Mouse (Mus musculus) embryonic facial prominence, embryonic 10.5 days (tissue): ENCODE measurements around the gene Lonp1. TPM values are rescaled to one million over a fixed set of nuclear protein-coding genes. Genes with fewer than 3 reads are reported as not detected.

Experiments
- DNase-seq: peaks from one replicate; pipeline ENCODE4 v3.0.0-alpha.2; 2017; ENCODE audit warnings: low spot score
- H3K27ac ChIP-seq: fragments of 300-500 bp; sonication (generic); replicated peaks from 2 replicates; pipeline ENCODE4 v1.5.1; 2016; ENCODE audit warnings: mild to moderate bottlenecking
- H3K27me3 ChIP-seq: fragments of 300-500 bp; sonication (generic); replicated peaks from 2 replicates; pipeline ENCODE4 v1.6.1; 2016; ENCODE audit warnings: low read depth, mild to moderate bottlenecking; ENCODE audit not compliant: poor library complexity, severe bottlenecking
- H3K36me3 ChIP-seq: fragments of 300-500 bp; sonication (generic); replicated peaks from 2 replicates; pipeline ENCODE4 v1.6.1; 2016; ENCODE audit warnings: mild to moderate bottlenecking, moderate library complexity
- H3K4me1 ChIP-seq: fragments of 300-500 bp; sonication (generic); 2 replicates; pipeline ENCODE4 v1.6.1; 2016
- H3K4me3 ChIP-seq: fragments of 300-500 bp; sonication (generic); 2 replicates; pipeline ENCODE4 v1.5.1; 2016; ENCODE audit warnings: mild to moderate bottlenecking, moderate library complexity
- H3K9me3 ChIP-seq: fragments of 300-500 bp; sonication (generic); 2 replicates; pipeline ENCODE4 v1.6.1; 2016; ENCODE audit warnings: mild to moderate bottlenecking
- WGBS: fragments of 180-500 bp; shearing (Covaris S2); methylation state at CpG from one replicate; pipeline ENCODE4 v1.1.7; 2016; 5-methylcytosine and 5-hydroxymethylcytosine counted together
- polyA plus RNA-seq: library from polyadenylated mRNA; unstranded; fragments of >200 nt; fragmentation: Nextera tagmentation; extraction: Ambion mirVana; gene quantifications from 2 replicates; pipeline ENCODE4 v1.2.1, GENCODE M21; 2016

Lonp1 gene
- 56.5 and 59.0 TPM in 2 replicates for polyA plus RNA-seq

- Histone ChIP-seq H3K27ac (peak within 1 kb of the TSS; percentile 91), H3K27me3 (no peaks in the 10 kb centered on the region)
These were observed at the start of gene Lonp1 for GRCm38 (mm10) chr17:56626754-56627470. Lonp1 (minus strand) TSS chr17:56626887.

GRCm38 (mm10) chr17:56673647-56674416, 47.1 kb upstream of the Lonp1 start:
- WGBS: 2% methylated on average over 37 of the region's 37 CpGs
- DNase-seq: no peak
- H3K9me3 ChIP-seq: no peaks in the 10 kb centered on the region

More at GRCm38 (mm10) chr17:56626754-56627470, at the start of gene Lonp1:
- H3K4me3 ChIP-seq: peak within 1 kb of the TSS; percentile 99
- peaks cover 36% of the 10 kb centered on the region for H3K36me3 ChIP-seq
- H3K9me3 ChIP-seq: no peaks in the 10 kb centered on the region
- WGBS: under 1% methylated on average over 51 of the region's 51 CpGs
- peaks cover 31% of the 10 kb centered on the region for H3K4me1 ChIP-seq
- DNase-seq: peak; percentile 99

GRCm38 (mm10) chr17:56672941-56673646, 46.4 kb upstream of the Lonp1 start, which contains the start of gene Ranbp3:
Ranbp3 (plus strand) TSS chr17:56673294.
- Histone ChIP-seq H3K27me3 (peaks cover 6% of the 10 kb centered on the region), H3K9me3 (no peaks in the 10 kb centered on the region), H3K4me3 (peak within 1 kb of the TSS; percentile 86), H3K27ac (peak within 1 kb of the TSS; percentile 97), H3K4me1 (peaks cover 40% of the 10 kb centered on the region), H3K36me3 (peaks cover 36% of the 10 kb centered on the region)
- peak; percentile 100 for DNase-seq
- under 1% methylated on average over 66 of the region's 66 CpGs for WGBS

More at GRCm38 (mm10) chr17:56673647-56674416, 47.1 kb upstream of the Lonp1 start:
- Histone ChIP-seq H3K36me3 (peaks cover 42% of the 10 kb centered on the region), H3K27ac (peak overlapping the region; percentile 97), H3K4me3 (peak overlapping the region; percentile 86), H3K4me1 (peaks cover 33% of the 10 kb centered on the region), H3K27me3 (no peaks in the 10 kb centered on the region)

- Histone ChIP-seq H3K4me1 (peaks cover 28% of the 10 kb centered on the region), H3K4me3 (no peak overlapping the region), H3K36me3 (peaks cover 3% of the 10 kb centered on the region), H3K27ac (no peak overlapping the region), H3K9me3 (no peaks in the 10 kb centered on the region), H3K27me3 (peaks cover 22% of the 10 kb centered on the region)
- 88% methylated on average over 8 of the region's 8 CpGs for whole genome bisulfite sequencing
- no peak for DNase-seq
These were observed 43.1 kb upstream of the Lonp1 start for GRCm38 (mm10) chr17:56669766-56670165.

GRCm38 (mm10) chr17:56668384-56669144, 41.9 kb upstream of the Lonp1 start:
- Histone ChIP-seq H3K4me3 (peak overlapping the region; percentile 61), H3K4me1 (peaks cover 32% of the 10 kb centered on the region), H3K27ac (peak overlapping the region; percentile 72), H3K9me3 (no peaks in the 10 kb centered on the region), H3K27me3 (peaks cover 22% of the 10 kb centered on the region), H3K36me3 (no peaks in the 10 kb centered on the region)
- 4% methylated on average over 31 of the region's 31 CpGs for WGBS
- DNase-seq: peak; percentile 93

- Histone ChIP-seq H3K36me3 (no peaks in the 10 kb centered on the region), H3K4me1 (peaks cover 30% of the 10 kb centered on the region), H3K9me3 (no peaks in the 10 kb centered on the region), H3K4me3 (no peak overlapping the region), H3K27ac (no peak overlapping the region), H3K27me3 (peaks cover 22% of the 10 kb centered on the region)
- no peak for DNase-seq
- WGBS: 76% methylated on average over 3 of the region's 3 CpGs
These were observed 40.9 kb upstream of the Lonp1 start for GRCm38 (mm10) chr17:56667591-56667990.

- H3K4me1 ChIP-seq: peaks cover 24% of the 10 kb centered on the region
- peaks cover 22% of the 10 kb centered on the region for H3K27me3 ChIP-seq
- H3K36me3 ChIP-seq: no peaks in the 10 kb centered on the region
- no peak for DNase-seq
- no peak overlapping the region for H3K4me3 ChIP-seq
- no peaks in the 10 kb centered on the region for H3K9me3 ChIP-seq
- 94% methylated on average over 4 of the region's 4 CpGs for WGBS
- H3K27ac ChIP-seq: no peak overlapping the region
These were observed 39.7 kb upstream of the Lonp1 start for GRCm38 (mm10) chr17:56666384-56666783.

DNA sequence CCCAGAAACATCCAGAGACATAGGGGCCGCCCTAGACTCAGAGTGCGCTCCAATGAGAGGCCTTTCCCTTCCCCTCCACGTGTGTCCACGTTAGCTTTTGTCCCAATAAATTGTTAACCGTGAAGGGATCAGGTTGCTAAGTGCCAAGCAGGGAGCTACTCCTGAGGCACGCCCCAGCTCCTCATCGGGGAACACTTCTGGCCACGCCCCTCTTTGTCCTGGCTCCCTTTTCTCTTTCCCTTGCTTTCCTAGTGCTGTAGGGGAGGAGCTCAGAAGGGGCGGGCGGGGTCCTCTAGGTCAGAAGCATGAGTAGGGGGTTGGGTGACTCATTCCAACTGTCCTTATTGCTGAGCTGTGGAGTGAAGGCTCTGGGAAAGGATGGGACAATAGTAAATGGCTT, 37.6 kb upstream of the Lonp1 start:
- Histone ChIP-seq H3K27me3 (peaks cover 22% of the 10 kb centered on the region), H3K4me1 (peaks cover 24% of the 10 kb centered on the region), H3K9me3 (no peaks in the 10 kb centered on the region), H3K27ac (peak overlapping the region; percentile 80), H3K4me3 (peak overlapping the region; percentile 47), H3K36me3 (no peaks in the 10 kb centered on the region)
- 4% methylated on average over 10 of the region's 10 CpGs for WGBS
- DNase-seq: peak; percentile 77

- no peak for DNase-seq
- Histone ChIP-seq H3K4me3 (peak overlapping the region; percentile 47), H3K27ac (peak overlapping the region; percentile 80), H3K27me3 (peaks cover 21% of the 10 kb centered on the region), H3K9me3 (no peaks in the 10 kb centered on the region), H3K36me3 (no peaks in the 10 kb centered on the region), H3K4me1 (peaks cover 23% of the 10 kb centered on the region)
- WGBS: 59% methylated on average over 3 of the region's 3 CpGs
These were observed 37.0 kb upstream of the Lonp1 start for GRCm38 (mm10) chr17:56663659-56664058.

DNA sequence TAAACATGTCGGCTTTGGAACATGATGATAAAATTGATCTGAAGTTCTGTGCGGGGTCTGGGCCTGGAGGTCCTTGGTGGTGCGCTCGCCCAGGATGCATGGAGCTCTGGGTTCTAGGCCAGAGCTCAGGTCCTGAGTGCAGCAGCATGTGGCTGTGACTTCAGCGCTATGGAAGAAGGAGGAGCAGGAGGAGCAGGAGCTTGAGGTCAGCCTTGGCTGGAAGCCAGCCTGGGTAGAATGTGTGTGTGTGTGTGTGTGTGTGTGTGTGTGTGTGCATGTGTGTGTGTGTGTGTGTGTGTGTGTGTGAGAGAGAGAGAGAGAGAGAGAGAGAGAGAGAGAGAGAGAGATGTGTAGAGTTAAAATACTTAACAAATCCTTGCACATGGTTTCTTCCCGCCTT, 29.5 kb upstream of the Lonp1 start:
- no peak for DNase-seq
- no peaks in the 10 kb centered on the region for H3K27me3 ChIP-seq
- no peaks in the 10 kb centered on the region for H3K36me3 ChIP-seq
- no peaks in the 10 kb centered on the region; the same call in 1 of the 2 replicates for H3K4me1 ChIP-seq
- H3K27ac ChIP-seq: no peak overlapping the region
- no peak overlapping the region for H3K4me3 ChIP-seq
- 87% methylated on average over 6 of the region's 6 CpGs for WGBS
- H3K9me3 ChIP-seq: no peaks in the 10 kb centered on the region

DNA sequence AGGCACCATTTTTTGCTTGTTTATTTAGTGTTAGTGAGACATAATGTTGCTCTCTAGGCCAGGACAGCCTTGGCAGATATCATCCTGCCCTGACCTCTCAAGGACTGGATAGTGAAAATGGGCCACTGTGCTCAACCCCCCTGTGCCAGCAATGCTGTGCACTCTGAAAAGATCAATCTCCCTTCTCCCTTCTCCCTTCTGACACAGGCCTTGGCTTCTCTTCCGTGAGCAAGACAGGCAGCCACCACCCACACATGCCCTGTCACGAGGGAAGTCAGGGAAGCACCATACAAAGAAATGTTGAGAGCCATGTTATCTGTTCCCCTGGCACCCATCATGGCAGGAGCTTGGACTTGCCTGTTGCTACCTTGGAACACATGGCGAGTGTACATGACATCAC, 28.6 kb upstream of the Lonp1 start:
- WGBS: 89% methylated on average over 3 of the region's 3 CpGs
- no peaks in the 10 kb centered on the region for H3K27me3 ChIP-seq
- no peaks in the 10 kb centered on the region for H3K4me1 ChIP-seq
- no peak overlapping the region for H3K27ac ChIP-seq
- no peak for DNase-seq
- H3K36me3 ChIP-seq: no peaks in the 10 kb centered on the region
- H3K9me3 ChIP-seq: no peaks in the 10 kb centered on the region
- H3K4me3 ChIP-seq: no peak overlapping the region

DNA sequence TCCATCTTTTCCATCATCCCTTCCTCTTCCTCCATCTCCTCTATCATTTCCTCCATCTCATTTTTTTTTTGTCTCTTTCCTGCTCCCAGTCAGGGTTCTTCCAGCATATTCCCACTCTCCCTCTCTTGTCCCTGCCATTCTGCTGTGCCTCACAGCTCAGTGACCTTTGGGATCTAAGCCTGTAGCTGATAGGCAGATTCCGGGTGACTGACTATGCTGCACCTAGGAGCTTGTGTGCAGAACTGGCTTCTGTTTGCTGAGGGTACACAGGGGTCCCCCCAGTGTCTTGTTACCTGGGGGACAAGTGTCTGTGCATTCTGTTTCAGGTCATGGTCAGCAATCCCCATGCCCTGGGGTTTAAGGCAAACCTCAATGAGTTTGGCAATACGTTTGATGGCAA, 28.1 kb upstream of the Lonp1 start:
- 82% methylated on average over 2 of the region's 2 CpGs for WGBS
- no peak overlapping the region for H3K27ac ChIP-seq
- no peaks in the 10 kb centered on the region for H3K9me3 ChIP-seq
- H3K36me3 ChIP-seq: no peaks in the 10 kb centered on the region
- H3K4me1 ChIP-seq: no peaks in the 10 kb centered on the region
- no peak overlapping the region for H3K4me3 ChIP-seq
- H3K27me3 ChIP-seq: no peaks in the 10 kb centered on the region
- no peak for DNase-seq
